Mouse (Mus musculus): ENCODE results near the gene 1700016K19Rik. TPM values are rescaled to one million over a fixed set of nuclear protein-coding genes. Genes with fewer than 3 reads are reported as not detected.

The 1700016K19Rik gene
- total and polyA plus RNA-seq, 2 experiments, result 0.12 TPM; not detected in 1

DNA sequence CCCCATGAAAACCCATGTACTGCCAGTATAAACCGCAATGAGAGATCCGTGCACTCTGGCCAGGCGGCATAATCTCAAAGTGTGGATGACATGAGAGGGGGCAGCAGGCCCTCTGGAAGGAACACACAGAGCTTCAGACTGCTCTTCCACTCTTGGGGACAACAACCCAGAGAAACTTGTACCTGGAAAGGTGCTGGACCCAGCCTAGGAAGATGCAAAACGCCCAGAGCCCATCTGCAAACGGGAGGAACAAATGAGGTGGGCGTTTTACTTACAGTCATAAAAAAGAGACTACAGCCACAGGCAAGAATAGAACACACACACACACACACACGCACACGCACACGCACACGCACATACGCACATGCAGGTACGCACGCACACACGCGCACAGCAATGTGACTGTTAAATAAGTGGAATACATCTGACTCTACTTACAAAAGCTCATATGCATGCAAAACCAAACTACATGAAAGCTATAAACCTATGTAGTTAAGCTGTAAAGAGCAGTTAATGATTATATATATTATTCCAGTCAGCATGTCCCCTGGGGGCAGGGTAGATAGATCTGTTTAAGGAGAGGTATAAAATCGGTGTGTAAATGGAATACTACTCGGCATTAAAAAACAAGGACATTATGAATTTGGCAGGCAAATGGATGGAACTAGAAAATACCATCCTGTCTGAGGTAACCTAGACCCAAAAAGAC is 42.4 kb upstream of the 1700016K19Rik start:
- H3K9ac ChIP-seq (ENCODE audit: low read depth, low read length), result no peak overlapping the region
- H3K36me3 ChIP-seq (ENCODE audit: control insufficient read depth, insufficient read depth, low read length), result no peaks in the 10 kb centered on the region
- 94% methylated on average over 17 of the region's 17 CpGs for WGBS
- no peaks in the 10 kb centered on the region for H3K4me1 ChIP-seq (ENCODE audit: control insufficient read depth, insufficient read depth, low read length)
- H3K27me3 ChIP-seq (ENCODE audit: control insufficient read depth, insufficient read depth, low read length), result no peaks in the 10 kb centered on the region
- H3K4me3 ChIP-seq (ENCODE audit: insufficient read depth, low read depth, low read length), result no peak overlapping the region
- no peak for TF ChIP-seq POLR2A (IDR thresholded peaks at IDR 0.05; ENCODE audit: extremely low read depth, insufficient read depth, low read length)
- no peak for TF ChIP-seq CTCF (IDR thresholded peaks at IDR 0.05; ENCODE audit: low read depth, low read length)
- no peak overlapping the region for H3K27ac ChIP-seq (replicated peaks; ENCODE audit: insufficient read depth, low read depth, low read length)
- DNase-seq (ENCODE audit: extremely low read depth, low read depth, low spot score), result no peak
- H3K79me2 ChIP-seq (ENCODE audit: control insufficient read depth, insufficient read depth, low read length), result no peaks in the 10 kb centered on the region

GRCm38 (mm10) chr11:75961782-75962181 is 37.9 kb upstream of the 1700016K19Rik start:
- no peak overlapping the region for H3K4me3 ChIP-seq (ENCODE audit: insufficient read depth, low read depth, low read length)
- H3K4me1 ChIP-seq (ENCODE audit: control insufficient read depth, insufficient read depth, low read length), result no peaks in the 10 kb centered on the region
- no peaks in the 10 kb centered on the region for H3K36me3 ChIP-seq (ENCODE audit: control insufficient read depth, insufficient read depth, low read length)
- no peaks in the 10 kb centered on the region for H3K79me2 ChIP-seq (ENCODE audit: control insufficient read depth, insufficient read depth, low read length)
- 95% methylated on average over 7 of the region's 7 CpGs for WGBS
- no peaks in the 10 kb centered on the region for H3K27me3 ChIP-seq (ENCODE audit: control insufficient read depth, insufficient read depth, low read length)
- no peak overlapping the region for H3K27ac ChIP-seq (replicated peaks; ENCODE audit: insufficient read depth, low read depth, low read length)
- TF ChIP-seq CTCF (IDR thresholded peaks at IDR 0.05; ENCODE audit: low read depth, low read length) (no peak), POLR2A (IDR thresholded peaks at IDR 0.05; ENCODE audit: extremely low read depth, insufficient read depth, low read length) (no peak)
- no peak overlapping the region for H3K9ac ChIP-seq (ENCODE audit: low read depth, low read length)
- no peak for DNase-seq (ENCODE audit: extremely low read depth, low read depth, low spot score)

- 80% methylated on average over 11 of the region's 11 CpGs for WGBS
- Histone ChIP-seq H3K4me3 (ENCODE audit: insufficient read depth, low read depth, low read length) (no peak overlapping the region), H3K27me3 (ENCODE audit: control insufficient read depth, insufficient read depth, low read length) (no peaks in the 10 kb centered on the region), H3K27ac (replicated peaks; ENCODE audit: insufficient read depth, low read depth, low read length) (no peak overlapping the region), H3K36me3 (ENCODE audit: control insufficient read depth, insufficient read depth, low read length) (no peaks in the 10 kb centered on the region), H3K9ac (ENCODE audit: low read depth, low read length) (no peak overlapping the region), H3K4me1 (ENCODE audit: control insufficient read depth, insufficient read depth, low read length) (no peaks in the 10 kb centered on the region), H3K79me2 (ENCODE audit: control insufficient read depth, insufficient read depth, low read length) (no peaks in the 10 kb centered on the region)
- TF ChIP-seq POLR2A (IDR thresholded peaks at IDR 0.05; ENCODE audit: extremely low read depth, insufficient read depth, low read length) (no peak), CTCF (IDR thresholded peaks at IDR 0.05; ENCODE audit: low read depth, low read length) (no peak)
- DNase-seq (ENCODE audit: extremely low read depth, low read depth, low spot score), result no peak
Measured at GRCm38 (mm10) chr11:75963730-75964475, 35.8 kb upstream of the 1700016K19Rik start.

GRCm38 (mm10) chr11:75964476-75964730 is 35.3 kb upstream of the 1700016K19Rik start:
- no peaks in the 10 kb centered on the region for H3K79me2 ChIP-seq (ENCODE audit: control insufficient read depth, insufficient read depth, low read length)
- H3K4me3 ChIP-seq (ENCODE audit: insufficient read depth, low read depth, low read length), result no peak overlapping the region
- H3K4me1 ChIP-seq (ENCODE audit: control insufficient read depth, insufficient read depth, low read length), result no peaks in the 10 kb centered on the region
- no peak overlapping the region for H3K9ac ChIP-seq (ENCODE audit: low read depth, low read length)
- no peak for DNase-seq (ENCODE audit: extremely low read depth, low read depth, low spot score)
- no peak overlapping the region for H3K27ac ChIP-seq (replicated peaks; ENCODE audit: insufficient read depth, low read depth, low read length)
- no peak for TF ChIP-seq POLR2A (IDR thresholded peaks at IDR 0.05; ENCODE audit: extremely low read depth, insufficient read depth, low read length)
- no peak for TF ChIP-seq CTCF (IDR thresholded peaks at IDR 0.05; ENCODE audit: low read depth, low read length)
- no peaks in the 10 kb centered on the region for H3K36me3 ChIP-seq (ENCODE audit: control insufficient read depth, insufficient read depth, low read length)
- no peaks in the 10 kb centered on the region for H3K27me3 ChIP-seq (ENCODE audit: control insufficient read depth, insufficient read depth, low read length)
- WGBS, result 87% methylated on average over 4 of the region's 4 CpGs

DNA sequence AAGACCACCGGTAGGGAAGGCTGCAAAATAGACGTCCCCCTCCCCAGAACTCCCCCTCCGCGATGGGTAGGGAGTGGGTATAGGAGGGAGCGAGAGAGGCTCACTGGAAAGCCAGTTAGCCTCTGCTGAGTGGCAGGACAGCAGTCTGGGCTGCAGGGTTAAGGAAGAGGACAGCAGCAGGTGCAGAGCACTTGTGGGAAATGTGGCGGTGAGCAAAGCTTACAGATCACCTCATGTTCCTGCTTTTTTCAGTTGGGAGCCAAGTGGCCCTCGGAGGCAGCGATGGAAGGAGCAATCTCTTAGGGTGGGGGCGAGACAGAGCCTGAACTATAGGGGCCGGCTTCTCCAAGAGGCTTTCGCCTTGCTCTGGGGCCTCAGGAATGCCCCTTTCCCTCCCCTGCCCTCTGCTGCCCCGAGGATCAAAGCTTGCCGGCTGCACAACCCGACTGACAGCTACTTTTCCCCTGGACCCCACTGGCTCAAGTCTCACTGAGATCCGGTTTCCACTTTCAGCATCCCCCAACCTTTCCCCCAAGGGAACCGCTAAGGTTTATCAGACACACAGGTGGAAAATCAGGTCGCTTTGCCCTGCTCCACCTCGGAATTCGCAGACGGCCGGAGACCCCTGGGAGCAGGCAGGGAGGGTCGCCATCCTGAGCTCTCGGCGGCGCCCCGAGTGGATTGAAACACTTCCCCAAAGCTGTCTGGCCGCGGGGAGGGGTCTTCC is 33.9 kb upstream of the 1700016K19Rik start:
- 40% methylated on average over 28 of the region's 28 CpGs for WGBS
- no peaks in the 10 kb centered on the region for H3K36me3 ChIP-seq (ENCODE audit: control insufficient read depth, insufficient read depth, low read length)
- DNase-seq (ENCODE audit: extremely low read depth, low read depth, low spot score), result no peak
- peak overlapping the region; percentile 86 for H3K9ac ChIP-seq (ENCODE audit: low read depth, low read length)
- TF ChIP-seq CTCF (IDR thresholded peaks at IDR 0.05; ENCODE audit: low read depth, low read length) (no peak), POLR2A (IDR thresholded peaks at IDR 0.05; ENCODE audit: extremely low read depth, insufficient read depth, low read length) (no peak)
- H3K4me1 ChIP-seq (ENCODE audit: control insufficient read depth, insufficient read depth, low read length), result no peaks in the 10 kb centered on the region
- peak overlapping the region; percentile 59 for H3K4me3 ChIP-seq (ENCODE audit: insufficient read depth, low read depth, low read length)
- H3K79me2 ChIP-seq (ENCODE audit: control insufficient read depth, insufficient read depth, low read length), result no peaks in the 10 kb centered on the region
- H3K27ac ChIP-seq (replicated peaks; ENCODE audit: insufficient read depth, low read depth, low read length), result no peak overlapping the region
- H3K27me3 ChIP-seq (ENCODE audit: control insufficient read depth, insufficient read depth, low read length), result no peaks in the 10 kb centered on the region

Data from liver, adult 2 months (tissue).